Mouse (Mus musculus) kidney, embryonic 14.5 days (tissue): ENCODE results near the gene Gm10778. TPM values are rescaled to one million over a fixed set of nuclear protein-coding genes. Genes with fewer than 3 reads are reported as not detected.
"Not testable (repeated sequence)": the region's sequence is repeated elsewhere in the genome, so short reads cannot be mapped to it uniquely, and the experiment has no call there.

Source experiments
- ATAC-seq: fragments of 200-750 bp; cut with Nextera tagmentation; 2 replicates; pipeline ENCODE4 v1.8.0; 2017; ENCODE audit warnings: moderate number of reproducible peaks, mild to moderate bottlenecking, moderate TSS enrichment, moderate library complexity; ENCODE audit not compliant: low FRiP score, low TSS enrichment
- H3K27ac ChIP-seq: fragments of 300-500 bp; sonication (generic); 2 replicates; pipeline ENCODE4 v1.5.1; 2014; ENCODE audit warnings: low read depth, mild to moderate bottlenecking, low read length, moderate library complexity, mixed read lengths
- H3K27me3 ChIP-seq: fragments of 300-500 bp; sonication (generic); 2 replicates; pipeline ENCODE4 v1.6.1; 2014; ENCODE audit warnings: mild to moderate bottlenecking, low read length; ENCODE audit not compliant: control insufficient read depth, insufficient read depth
- H3K36me3 ChIP-seq: fragments of 300-500 bp; sonication (generic); 2 replicates; pipeline ENCODE4 v1.6.1; 2014; ENCODE audit warnings: low read length, mixed read lengths; ENCODE audit not compliant: control insufficient read depth, insufficient read depth
- H3K4me1 ChIP-seq: fragments of 300-500 bp; sonication (generic); 2 replicates; pipeline ENCODE4 v1.6.1; 2014; ENCODE audit warnings: low read length, mixed read lengths; ENCODE audit not compliant: control insufficient read depth, insufficient read depth
- H3K4me2 ChIP-seq: fragments of 300-500 bp; sonication (generic); replicated peaks from 2 replicates; pipeline ENCODE4 v1.6.1; 2014; ENCODE audit warnings: low read depth, mild to moderate bottlenecking, low read length
- H3K4me3 ChIP-seq: fragments of 300-500 bp; sonication (generic); 2 replicates; pipeline ENCODE4 v1.5.1; 2014; ENCODE audit warnings: mild to moderate bottlenecking, low read length
- H3K9ac ChIP-seq: fragments of 300-500 bp; sonication (generic); 2 replicates; pipeline ENCODE4 v1.6.1; 2014; ENCODE audit warnings: low read depth, mild to moderate bottlenecking, low read length, moderate library complexity
- H3K9me3 ChIP-seq: fragments of 300-500 bp; sonication (generic); 2 replicates; pipeline ENCODE4 v1.6.1; 2016; ENCODE audit warnings: low read length; ENCODE audit not compliant: control insufficient read depth
- WGBS: fragments of 180-500 bp; shearing (Covaris S2); extraction: QIAGEN DNeasy Blood & Tissue Kit; methylation state at CpG from one replicate; pipeline ENCODE4 v1.1.7; 2014; 5-methylcytosine and 5-hydroxymethylcytosine counted together
- polyA plus RNA-seq: library from polyadenylated mRNA; unstranded; fragments of >200 nt; fragmentation: Nextera tagmentation; extraction: Ambion mirVana; gene quantifications from 2 replicates; pipeline ENCODE4 v1.2.1, GENCODE M21; 2014

Gene Gm10778
- polyA plus RNA-seq, 1 experiment from 2014 or later: 6.4 TPM

DNA sequence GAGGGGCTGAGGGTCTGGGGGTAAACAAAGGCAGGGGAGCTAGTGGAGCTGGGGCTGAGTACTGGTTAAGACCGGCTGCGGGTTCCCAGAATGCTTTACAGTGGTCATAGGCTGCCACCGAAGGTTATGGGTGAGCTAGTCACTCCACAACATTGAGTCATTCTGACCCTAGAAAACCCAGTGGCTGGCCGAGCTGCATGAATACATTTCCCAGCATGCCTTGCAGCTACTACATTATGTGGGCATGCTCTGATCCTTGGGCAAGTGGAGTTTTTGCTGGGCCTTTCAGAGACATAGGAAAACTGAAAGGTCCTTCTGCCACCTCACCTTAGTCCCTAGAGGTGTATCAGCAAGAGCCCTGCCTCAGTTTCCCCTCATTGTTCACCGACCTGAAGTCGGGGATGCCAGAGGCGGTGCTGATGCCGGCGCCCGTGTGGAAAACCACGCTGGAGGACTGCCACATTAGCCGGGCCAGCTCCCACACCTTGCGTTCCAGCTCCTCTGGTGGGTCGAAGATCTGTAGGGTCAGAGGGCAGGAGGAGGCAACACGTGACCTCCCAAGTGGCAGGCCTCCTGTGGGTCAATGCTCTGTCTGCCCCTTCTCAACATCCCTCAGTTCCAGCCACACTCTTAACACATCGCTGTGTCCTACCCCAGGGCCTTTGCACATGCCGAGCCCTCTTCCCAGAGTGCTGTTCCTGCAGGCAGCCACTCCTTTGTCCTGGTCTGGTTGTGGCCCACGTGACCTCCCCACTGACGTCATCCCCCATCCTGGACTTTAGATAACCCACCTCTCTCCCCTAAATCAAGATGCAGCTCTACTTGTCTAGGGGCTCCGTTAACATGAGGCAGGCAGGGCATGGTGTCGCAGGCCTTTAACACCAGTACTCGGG is 22.5 kb upstream of the Gm10778 start:
- peak overlapping the region; percentile 83 for H3K4me2 ChIP-seq
- H3K9ac ChIP-seq: peak overlapping the region; percentile 80
- peaks cover 4% of the 10 kb centered on the region; the same call in 1 of the 2 replicates for H3K4me1 ChIP-seq
- no peaks in the 10 kb centered on the region for H3K9me3 ChIP-seq
- peaks cover 28% of the 10 kb centered on the region; the same call in 1 of the 2 replicates for H3K36me3 ChIP-seq
- H3K4me3 ChIP-seq: peak overlapping the region; percentile 74
- H3K27me3 ChIP-seq: no peaks in the 10 kb centered on the region
- WGBS: 88% methylated on average over 22 of the region's 22 CpGs
- ATAC-seq: 0 out of 2 replicates have a peak, but pooled peaks have one; percentile 8
- no peak overlapping the region; the same call in 1 of the 2 replicates for H3K27ac ChIP-seq

GRCm38 (mm10) chr10:81626994-81627835 is 21.6 kb upstream of the Gm10778 start, which contains the start of gene Sirt6:
Sirt6 (minus strand) TSS chr10:81627797.
- Histone ChIP-seq H3K9ac (peak within 1 kb of the TSS; percentile 80), H3K27ac (peak within 1 kb of the TSS; percentile 87), H3K9me3 (no peaks in the 10 kb centered on the region), H3K36me3 (peaks cover 23% of the 10 kb centered on the region; the same call in 1 of the 2 replicates), H3K27me3 (no peaks in the 10 kb centered on the region), H3K4me1 (peaks cover 4% of the 10 kb centered on the region; the same call in 1 of the 2 replicates), H3K4me3 (peak within 1 kb of the TSS; percentile 74), H3K4me2 (peak within 1 kb of the TSS; percentile 83)
- peak; percentile 88 for ATAC-seq
- WGBS: 5% methylated on average over 40 of the region's 40 CpGs

- 52% methylated on average over 7 of the region's 7 CpGs for WGBS
- Histone ChIP-seq H3K27ac (peak overlapping the region; percentile 87), H3K27me3 (no peaks in the 10 kb centered on the region), H3K4me3 (peak overlapping the region; percentile 74), H3K9me3 (no peaks in the 10 kb centered on the region), H3K36me3 (peaks cover 16% of the 10 kb centered on the region; the same call in 1 of the 2 replicates), H3K4me1 (peaks cover 4% of the 10 kb centered on the region; the same call in 1 of the 2 replicates), H3K4me2 (peak overlapping the region; percentile 83), H3K9ac (peak overlapping the region; percentile 80)
- peak; percentile 25 for ATAC-seq
Measured at GRCm38 (mm10) chr10:81627836-81628220, 21.0 kb upstream of the Gm10778 start.

DNA sequence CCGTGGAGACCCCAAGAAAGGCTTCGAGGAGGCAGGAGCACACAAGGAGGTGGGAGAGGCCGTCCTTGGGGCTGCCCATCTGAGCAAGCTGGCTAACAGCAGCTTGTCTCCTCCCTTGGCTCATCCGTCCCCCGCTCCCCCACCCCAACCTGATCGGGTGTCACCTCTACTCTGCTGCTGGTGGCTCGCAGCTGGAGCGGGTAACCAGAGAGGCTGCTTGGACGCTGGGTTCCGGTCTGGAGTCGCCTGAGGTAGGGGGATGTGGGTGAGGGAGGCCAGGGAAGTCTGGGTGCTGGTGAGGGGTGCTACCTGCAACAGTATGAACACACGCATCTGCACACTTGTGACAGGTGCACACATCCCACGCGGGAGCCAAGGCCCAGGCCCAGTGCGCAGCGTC is 20.5 kb upstream of the Gm10778 start, which contains the start of gene Ankrd24:
Ankrd24 (plus strand) TSS at position 151 of the 400 bp plus-strand sequence.
- H3K4me3 ChIP-seq: peak within 1 kb of the TSS; percentile 74
- 51% methylated on average over 16 of the region's 16 CpGs for WGBS
- H3K36me3 ChIP-seq: peaks cover 14% of the 10 kb centered on the region; the same call in 1 of the 2 replicates
- peak within 1 kb of the TSS; percentile 80 for H3K9ac ChIP-seq
- peak within 1 kb of the TSS; percentile 87 for H3K27ac ChIP-seq
- ATAC-seq: peak; percentile 43
- peak within 1 kb of the TSS; percentile 83 for H3K4me2 ChIP-seq
- no peaks in the 10 kb centered on the region for H3K27me3 ChIP-seq
- H3K9me3 ChIP-seq: no peaks in the 10 kb centered on the region
- peaks cover 4% of the 10 kb centered on the region; the same call in 1 of the 2 replicates for H3K4me1 ChIP-seq

- H3K27me3 ChIP-seq: no peaks in the 10 kb centered on the region
- peak overlapping the region; percentile 73 for H3K27ac ChIP-seq
- H3K9ac ChIP-seq: peak overlapping the region; percentile 59
- no peaks in the 10 kb centered on the region for H3K36me3 ChIP-seq
- peak; percentile 92 for ATAC-seq
- no peaks in the 10 kb centered on the region for H3K9me3 ChIP-seq
- H3K4me2 ChIP-seq: peak overlapping the region; percentile 70
- H3K4me1 ChIP-seq: peaks cover 5% of the 10 kb centered on the region; the same call in 1 of the 2 replicates
- peak overlapping the region; percentile 52 for H3K4me3 ChIP-seq
- 2% methylated on average over 37 of the region's 37 CpGs for WGBS
Measured at GRCm38 (mm10) chr10:81633253-81634099, 15.4 kb upstream of the Gm10778 start.

GRCm38 (mm10) chr10:81636338-81636737 is 12.5 kb upstream of the Gm10778 start:
- Histone ChIP-seq H3K27ac (no peak overlapping the region), H3K36me3 (no peaks in the 10 kb centered on the region), H3K4me2 (no peak overlapping the region), H3K9me3 (no peaks in the 10 kb centered on the region), H3K9ac (no peak overlapping the region), H3K4me3 (no peak overlapping the region), H3K27me3 (no peaks in the 10 kb centered on the region), H3K4me1 (peaks cover 5% of the 10 kb centered on the region; the same call in 1 of the 2 replicates)
- 17% methylated on average over 8 of the region's 8 CpGs for WGBS
- no peak for ATAC-seq

- peaks cover 14% of the 10 kb centered on the region for H3K4me1 ChIP-seq
- WGBS: 75% methylated on average over 6 of the region's 6 CpGs
- H3K9me3 ChIP-seq: no peaks in the 10 kb centered on the region
- H3K9ac ChIP-seq: no peak overlapping the region
- no peaks in the 10 kb centered on the region for H3K27me3 ChIP-seq
- no peaks in the 10 kb centered on the region for H3K36me3 ChIP-seq
- H3K4me3 ChIP-seq: no peak overlapping the region
- H3K4me2 ChIP-seq: no peak overlapping the region
- no peak for ATAC-seq
- no peak overlapping the region for H3K27ac ChIP-seq
Measured at GRCm38 (mm10) chr10:81638101-81638500, 10.8 kb upstream of the Gm10778 start.

DNA sequence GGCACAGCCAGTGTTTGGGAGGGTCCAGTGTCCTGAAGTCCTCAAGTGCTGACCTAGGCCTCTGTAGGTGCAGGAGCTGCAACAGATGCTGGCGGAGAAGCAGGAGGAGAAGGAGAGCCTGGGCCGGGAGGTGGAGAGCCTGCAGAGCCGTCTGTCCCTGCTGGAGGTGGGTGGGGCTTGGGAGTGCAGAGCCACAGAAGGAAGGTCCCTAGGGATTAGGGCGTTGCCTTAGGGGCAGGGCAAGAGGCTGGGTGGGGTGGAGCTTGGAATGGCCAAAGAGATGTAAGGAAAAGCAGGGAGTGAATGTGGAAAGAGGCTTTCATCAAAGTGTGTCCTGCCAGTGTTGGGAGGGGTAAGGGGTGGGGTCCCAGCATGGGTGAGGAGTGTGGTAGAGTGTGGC is 8.0 kb upstream of the Gm10778 start:
- not testable (repeated sequence) for H3K4me2 ChIP-seq, H3K27me3 ChIP-seq, H3K27ac ChIP-seq, H3K4me1 ChIP-seq, H3K9me3 ChIP-seq, H3K9ac ChIP-seq, H3K36me3 ChIP-seq, H3K4me3 ChIP-seq, ATAC-seq
- WGBS: 47% methylated on average over 4 of the region's 4 CpGs
